Mouse (Mus musculus) heart, postnatal 0 days (tissue): ENCODE results near the gene Ncdn. TPM values are rescaled to one million over a fixed set of nuclear protein-coding genes. Genes with fewer than 3 reads are reported as not detected.

Source experiments
- ATAC-seq: fragments of 200-750 bp; cut with Nextera tagmentation; 2 replicates; pipeline ENCODE4 v1.8.0; 2017; ENCODE audit warnings: low read depth, moderate number of reproducible peaks, moderate library complexity; ENCODE audit not compliant: insufficient read depth
- DNase-seq: peaks from one replicate; pipeline ENCODE4 v3.0.0-alpha.2; 2016; ENCODE audit warnings: low spot score
- H3K27ac ChIP-seq: fragments of 300-500 bp; sonication (generic); 2 replicates; pipeline ENCODE4 v1.5.1; 2014; ENCODE audit warnings: low read depth, mild to moderate bottlenecking
- H3K27me3 ChIP-seq: fragments of 300-500 bp; sonication (generic); 2 replicates; pipeline ENCODE4 v1.6.1; 2014; ENCODE audit warnings: low read length, mixed read lengths; ENCODE audit not compliant: control insufficient read depth, insufficient read depth
- H3K36me3 ChIP-seq: fragments of 300-500 bp; sonication (generic); replicated peaks from 2 replicates; pipeline ENCODE4 v1.6.1; 2014; ENCODE audit warnings: low read length, mixed read lengths; ENCODE audit not compliant: control insufficient read depth, insufficient read depth
- H3K4me1 ChIP-seq: fragments of 300-500 bp; sonication (generic); 2 replicates; pipeline ENCODE4 v1.6.1; 2014; ENCODE audit warnings: antibody characterized with exemption; ENCODE audit not compliant: control insufficient read depth, insufficient read depth
- H3K4me2 ChIP-seq: fragments of 300-500 bp; sonication (generic); 2 replicates; pipeline ENCODE4 v1.6.1; 2014; ENCODE audit warnings: low read depth, mild to moderate bottlenecking, low read length, moderate library complexity
- H3K4me3 ChIP-seq: fragments of 300-500 bp; sonication (generic); 2 replicates; pipeline ENCODE4 v1.5.1; 2014; ENCODE audit warnings: low read depth, low read length
- H3K9ac ChIP-seq: fragments of 300-500 bp; sonication (generic); replicated peaks from 2 replicates; pipeline ENCODE4 v1.6.1; 2014; ENCODE audit warnings: low read depth, low read length, mixed read lengths
- H3K9me3 ChIP-seq: fragments of 300-500 bp; sonication (generic); replicated peaks from 2 replicates; pipeline ENCODE4 v1.6.1; 2016; ENCODE audit warnings: low read length; ENCODE audit not compliant: control insufficient read depth
- CTCF ChIP-seq: IDR thresholded peaks from 2 replicates; pipeline ENCODE4 v1.5.1; 2016; ENCODE audit warnings: antibody characterized with exemption, control low read depth, low read depth
- EP300 ChIP-seq: IDR thresholded peaks from 2 replicates; pipeline ENCODE4 v1.6.1; 2016; ENCODE audit warnings: antibody characterized with exemption, low read depth
- WGBS: fragments of 180-500 bp; shearing (Covaris S2); extraction: QIAGEN DNeasy Blood & Tissue Kit; methylation state at CpG from one replicate; pipeline ENCODE4 v1.1.7; 2014; 5-methylcytosine and 5-hydroxymethylcytosine counted together
- polyA plus RNA-seq: library from polyadenylated mRNA; unstranded; fragments of >200 nt; fragmentation: Nextera tagmentation; extraction: Ambion mirVana; gene quantifications from 2 replicates; pipeline ENCODE4 v1.2.1, GENCODE M21; 2015
- total RNA-seq: library from RNA; depleted of rRNA; stranded (reverse); fragments of >200 nt; gene quantifications from 2 replicates; pipeline ENCODE4 v1.2.3, GENCODE M21; 2014; ENCODE audit warnings: low replicate concordance

Ncdn gene
- total and polyA plus RNA-seq, 2 experiments from 2014 or later, result 11.0 to 36.2 TPM

GRCm38 (mm10) chr4:126770831-126771230 lies 17.6 kb upstream of the Ncdn start:
- H3K27me3 ChIP-seq, result no peaks in the 10 kb centered on the region
- TF ChIP-seq CTCF, result no peak
- TF ChIP-seq EP300, result no peak
- H3K36me3 ChIP-seq, result no peaks in the 10 kb centered on the region
- no peak overlapping the region for H3K27ac ChIP-seq
- H3K9me3 ChIP-seq, result no peaks in the 10 kb centered on the region
- ATAC-seq, result no peak
- no peaks in the 10 kb centered on the region for H3K4me1 ChIP-seq
- H3K4me3 ChIP-seq, result no peak overlapping the region
- DNase-seq, result no peak
- WGBS, result 85% methylated on average over 4 of the region's 4 CpGs
- no peak overlapping the region for H3K4me2 ChIP-seq
- no peak overlapping the region for H3K9ac ChIP-seq

GRCm38 (mm10) chr4:126769800-126770563 lies 16.7 kb upstream of the Ncdn start:
- H3K27ac ChIP-seq, result no peak overlapping the region
- no peak overlapping the region for H3K4me2 ChIP-seq
- no peak overlapping the region for H3K4me3 ChIP-seq
- H3K4me1 ChIP-seq, result no peaks in the 10 kb centered on the region
- no peaks in the 10 kb centered on the region for H3K36me3 ChIP-seq
- H3K27me3 ChIP-seq, result no peaks in the 10 kb centered on the region
- no peak overlapping the region for H3K9ac ChIP-seq
- ATAC-seq (no peak), DNase-seq (no peak)
- TF ChIP-seq CTCF (no peak), EP300 (no peak)
- 76% methylated on average over 9 of the region's 9 CpGs for WGBS
- no peaks in the 10 kb centered on the region for H3K9me3 ChIP-seq

- Histone ChIP-seq H3K4me1 (no peaks in the 10 kb centered on the region), H3K4me2 (no peak overlapping the region), H3K9ac (no peak overlapping the region), H3K27me3 (no peaks in the 10 kb centered on the region), H3K36me3 (peaks cover 32% of the 10 kb centered on the region), H3K9me3 (no peaks in the 10 kb centered on the region), H3K4me3 (no peak overlapping the region), H3K27ac (no peak overlapping the region)
- ATAC-seq, result no peak
- WGBS, result 68% methylated on average over 2 of the region's 2 CpGs
- TF ChIP-seq CTCF, result no peak
- TF ChIP-seq EP300, result no peak
- no peak for DNase-seq
Observed at GRCm38 (mm10) chr4:126763483-126763882, 10.2 kb upstream of the Ncdn start.

- ATAC-seq, result no peak
- Histone ChIP-seq H3K9ac (no peak overlapping the region), H3K4me3 (no peak overlapping the region), H3K27me3 (no peaks in the 10 kb centered on the region), H3K9me3 (no peaks in the 10 kb centered on the region), H3K36me3 (peaks cover 37% of the 10 kb centered on the region), H3K4me2 (no peak overlapping the region), H3K27ac (no peak overlapping the region), H3K4me1 (no peaks in the 10 kb centered on the region)
- DNase-seq, result no peak
- WGBS, result 67% methylated on average over 11 of the region's 11 CpGs
- no peak for TF ChIP-seq CTCF
- no peak for TF ChIP-seq EP300
Observed at GRCm38 (mm10) chr4:126762586-126763359, 9.5 kb upstream of the Ncdn start.

GRCm38 (mm10) chr4:126759435-126759834 lies 6.2 kb upstream of the Ncdn start:
- H3K9ac ChIP-seq, result no peak overlapping the region
- peaks cover under 1% of the 10 kb centered on the region; the same call in 1 of the 2 replicates for H3K4me1 ChIP-seq
- no peak overlapping the region for H3K4me2 ChIP-seq
- no peaks in the 10 kb centered on the region for H3K9me3 ChIP-seq
- no peak for ATAC-seq
- TF ChIP-seq EP300, result no peak
- TF ChIP-seq CTCF, result no peak
- DNase-seq, result no peak
- H3K36me3 ChIP-seq, result peaks cover 37% of the 10 kb centered on the region
- no peaks in the 10 kb centered on the region for H3K27me3 ChIP-seq
- no peak overlapping the region for H3K27ac ChIP-seq
- H3K4me3 ChIP-seq, result no peak overlapping the region
- 77% methylated on average over 2 of the region's 2 CpGs for WGBS
